Mouse (Mus musculus): ENCODE results near the gene Slf2.

Gene Slf2

DNA sequence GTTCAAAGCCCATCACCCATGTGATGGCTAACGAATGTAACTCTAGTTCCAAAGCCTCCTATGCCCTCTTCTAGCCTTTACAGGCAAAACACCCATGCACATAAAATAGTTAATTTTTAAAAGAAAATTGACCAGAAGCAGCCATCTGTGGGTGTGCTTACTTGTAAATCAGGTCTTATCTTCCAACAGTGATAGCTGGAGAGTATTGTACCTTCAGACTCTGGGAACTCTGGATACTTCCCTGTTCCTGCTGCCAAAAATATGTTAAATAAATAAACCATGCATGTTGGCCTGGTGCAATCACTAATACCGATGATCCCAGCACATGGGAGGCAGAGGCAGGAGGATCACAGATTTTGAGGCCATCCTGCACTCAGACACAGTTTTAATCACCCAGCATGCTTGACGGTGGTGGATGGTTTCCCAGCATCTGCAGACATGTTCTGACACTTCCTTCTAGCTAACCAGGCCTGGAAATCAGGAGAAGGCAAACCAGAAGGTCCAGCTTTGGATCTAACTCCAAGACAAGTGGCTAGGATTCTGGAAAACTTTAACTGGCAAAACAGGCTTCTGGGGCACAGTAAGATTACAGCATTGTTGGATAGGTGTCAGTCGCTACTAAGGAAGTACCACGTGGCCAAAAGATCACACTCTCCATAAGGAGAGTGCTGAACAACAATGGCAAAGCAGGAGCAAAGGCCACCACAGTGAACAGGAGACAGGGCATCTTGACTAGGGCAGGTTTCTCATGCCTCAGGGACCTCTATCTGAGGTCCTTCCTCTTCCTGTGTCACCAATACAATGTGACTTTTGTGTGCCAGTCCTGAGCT is 54.4 kb downstream of the Slf2 start:
- no peak for DNase-seq

DNA sequence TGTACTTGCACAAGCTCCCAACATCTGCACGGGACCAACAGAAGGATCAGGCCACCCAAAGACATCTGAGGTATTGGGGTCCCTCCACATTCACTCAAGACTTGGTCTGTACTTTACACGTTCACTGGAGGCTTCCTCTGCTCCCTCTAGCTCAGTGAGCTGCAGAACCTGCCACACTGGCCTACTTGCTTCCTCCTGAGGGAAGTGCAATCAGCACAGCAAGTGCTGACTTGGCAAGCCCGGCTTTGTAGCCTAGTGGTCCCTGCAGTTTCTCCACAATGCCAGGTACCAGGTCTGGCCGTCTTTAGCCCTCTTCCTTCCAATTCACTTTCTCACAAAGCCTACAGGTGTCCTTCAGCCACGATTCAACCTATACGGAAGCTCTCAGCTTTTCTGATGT is 56.1 kb downstream of the Slf2 start:
- no peak for DNase-seq

DNA sequence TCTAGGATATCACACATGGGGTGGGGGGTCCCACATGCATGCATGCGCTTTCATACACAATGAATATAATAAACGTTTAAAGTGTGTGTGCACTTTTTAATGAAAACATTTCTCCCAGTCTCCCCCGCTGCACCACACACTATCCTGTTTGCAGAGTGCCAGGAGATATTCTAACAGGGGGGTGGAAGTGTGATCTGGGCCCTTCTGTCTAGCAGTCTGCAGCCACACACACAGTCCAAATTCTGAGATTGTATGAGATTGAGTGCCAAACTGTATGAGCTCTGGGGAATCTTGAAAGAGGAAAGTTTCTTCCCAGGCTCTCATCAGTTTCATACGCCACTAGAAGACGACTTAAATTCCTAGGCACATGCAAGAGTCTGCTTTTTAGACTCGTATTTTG is 56.9 kb downstream of the Slf2 start:
- DNase-seq: no peak

DNA sequence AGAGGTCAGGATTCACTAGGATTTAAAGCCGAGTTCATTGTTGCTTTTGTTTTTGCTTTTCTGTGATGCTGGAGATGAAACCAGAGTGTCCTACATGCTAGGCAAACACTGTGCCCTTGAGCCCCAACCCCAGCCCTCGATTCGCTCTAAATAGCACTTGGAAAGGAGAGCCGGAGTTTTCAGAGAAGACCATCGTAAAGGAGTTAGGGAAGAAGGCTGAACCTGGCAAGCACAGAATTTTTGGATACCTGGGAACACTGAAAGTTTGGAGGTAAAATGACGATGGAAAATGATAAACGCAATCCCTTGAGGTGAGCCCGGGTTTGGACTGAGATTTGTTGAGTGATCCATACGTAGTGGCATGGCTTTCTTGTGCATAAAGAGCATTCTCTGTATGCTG is 57.4 kb downstream of the Slf2 start:
- DNase-seq: no peak

DNA sequence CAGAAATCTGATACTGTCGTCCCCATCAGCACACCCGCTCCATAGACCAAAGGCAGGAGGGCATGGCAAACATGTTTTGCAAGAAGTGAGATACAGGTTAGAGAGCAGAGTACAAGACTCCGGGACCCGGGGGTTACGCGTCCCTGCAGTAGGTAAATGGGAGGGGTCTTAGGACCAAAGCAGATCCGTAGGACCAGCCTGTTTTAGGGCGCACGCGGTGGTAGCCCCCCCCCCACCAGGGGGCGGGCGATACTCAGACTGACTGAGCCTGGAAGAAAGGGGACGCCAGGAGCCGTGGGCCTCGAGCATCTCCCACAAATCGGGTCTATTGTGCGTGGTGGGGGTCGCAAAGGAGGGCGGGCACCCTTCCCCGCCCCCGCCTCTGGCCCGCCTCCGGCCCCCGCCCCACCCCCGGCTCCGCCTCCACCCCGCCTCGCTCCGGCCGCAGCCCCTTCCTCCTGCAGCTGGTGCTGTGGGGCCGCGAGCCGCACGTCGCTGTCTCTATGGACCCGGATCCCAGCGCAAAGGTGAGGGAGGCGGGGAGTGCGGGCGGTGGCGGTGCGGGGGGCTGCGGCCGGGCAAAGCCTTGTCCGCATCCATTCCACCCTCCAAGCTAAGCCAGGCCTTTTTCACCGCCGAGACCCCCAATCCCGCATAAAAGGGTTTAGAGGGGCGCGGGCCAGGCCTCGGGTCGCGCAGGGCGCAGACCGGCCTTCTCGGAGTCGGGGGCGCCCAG is 58.0 kb downstream of the Slf2 start, which contains the start of gene Sema4g:
Sema4g (plus strand) TSS at position 271 of the 736 bp plus-strand sequence.
- DNase-seq: peak; percentile 46 to 73

DNA sequence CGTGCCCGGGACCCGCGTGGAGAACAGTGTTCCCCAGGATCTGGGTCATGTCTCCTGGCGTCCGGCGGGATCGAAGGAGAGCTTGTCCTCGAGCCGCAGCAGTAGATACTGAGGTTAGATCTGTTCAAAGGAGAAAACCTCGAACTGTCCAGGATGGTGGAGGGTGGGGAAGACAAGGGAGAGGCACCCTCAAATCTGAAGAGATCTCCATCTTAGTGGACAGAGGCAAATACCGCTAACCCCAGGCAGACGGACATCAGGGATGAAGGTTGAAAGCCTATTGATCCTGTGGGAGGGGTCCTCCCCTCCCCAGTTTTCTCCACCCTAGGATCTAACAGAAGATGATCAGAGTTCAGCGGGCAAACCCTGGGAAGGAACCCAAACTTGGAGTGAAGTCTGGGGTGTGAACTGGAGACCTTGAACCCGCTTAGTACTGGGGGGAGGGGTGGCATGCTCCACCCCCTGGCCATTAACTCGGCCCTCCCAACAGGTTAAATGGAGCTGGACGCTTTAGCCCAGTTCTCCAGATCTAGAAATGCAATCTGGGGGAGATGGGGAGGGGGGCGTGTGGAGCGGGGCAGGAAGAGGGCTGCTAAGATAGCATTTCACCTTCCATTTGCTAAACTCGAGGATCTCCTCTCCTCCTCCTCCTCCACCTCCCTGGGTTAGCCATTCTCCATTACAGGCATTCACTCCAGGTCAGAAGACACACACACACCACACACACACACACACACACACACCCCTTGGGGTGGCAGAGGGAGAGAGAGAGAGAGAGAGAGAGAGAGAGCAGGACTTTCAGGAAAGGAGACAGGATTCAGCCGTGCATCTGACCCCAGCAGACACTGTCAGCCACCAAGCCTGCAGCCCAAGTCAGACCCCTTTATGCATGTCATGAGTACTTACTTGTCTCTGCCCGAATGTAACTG is 58.9 kb downstream of the Slf2 start:
- DNase-seq: peak; percentile 78 to 89

DNA sequence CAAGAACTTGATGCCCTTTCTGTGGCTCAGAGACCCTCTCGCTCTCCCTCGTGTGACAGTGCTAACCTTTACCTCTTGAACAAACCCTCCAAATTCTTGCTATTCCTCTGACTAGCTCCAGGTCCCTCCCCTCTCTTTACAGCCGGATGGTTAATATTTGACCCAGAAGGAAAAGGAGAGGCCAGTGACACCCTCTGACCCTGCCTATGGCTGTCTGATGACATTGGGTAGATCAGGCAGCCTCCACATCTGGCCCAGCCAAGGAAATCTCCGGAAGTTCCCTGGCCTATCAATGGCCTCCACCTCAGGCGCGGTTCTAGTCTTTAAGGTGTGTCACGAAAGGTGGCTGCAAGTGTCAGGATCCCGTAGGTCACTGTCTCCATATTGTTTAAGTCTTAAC is 60.1 kb downstream of the Slf2 start:
- DNase-seq: no peak

DNA sequence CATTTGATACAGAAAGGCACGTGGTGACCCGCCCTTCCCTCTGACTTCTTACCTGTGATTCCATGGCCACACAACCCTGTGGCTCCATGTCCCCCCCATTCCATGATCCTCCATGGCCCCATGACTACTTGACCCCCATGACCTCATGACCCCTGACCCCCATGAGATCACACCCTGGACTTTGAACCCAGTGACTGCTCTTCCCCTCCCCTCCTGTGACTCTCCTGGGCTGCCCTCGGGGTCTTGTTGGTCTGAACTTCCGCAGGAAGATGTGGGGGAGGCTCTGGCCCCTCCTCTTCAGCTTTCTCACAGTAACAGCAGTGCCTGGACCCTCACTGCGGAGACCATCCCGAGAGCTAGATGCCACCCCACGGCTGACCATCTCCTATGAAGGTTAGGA is 61.3 kb downstream of the Slf2 start:
- peak in 1 of 2 experiments; percentile 54 for DNase-seq

DNA sequence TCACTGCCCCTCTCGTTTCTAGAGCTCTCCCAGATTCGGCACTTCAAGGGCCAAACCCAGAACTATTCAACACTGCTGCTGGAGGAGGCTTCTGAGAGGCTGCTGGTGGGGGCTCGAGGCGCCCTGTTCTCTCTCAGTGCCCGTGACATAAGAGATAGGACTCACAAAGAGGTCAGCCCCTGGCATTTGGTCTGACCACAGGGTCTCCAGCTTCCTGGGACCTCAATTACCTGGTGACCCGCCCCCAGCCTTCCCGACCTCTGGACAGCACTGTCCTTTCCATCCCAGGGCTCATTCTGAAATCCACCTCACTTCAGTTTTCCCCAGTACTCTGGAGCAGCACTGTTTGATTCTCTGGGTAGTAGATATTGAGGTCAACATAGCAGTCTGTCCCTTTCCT is 61.8 kb downstream of the Slf2 start:
- no peak for DNase-seq

DNA sequence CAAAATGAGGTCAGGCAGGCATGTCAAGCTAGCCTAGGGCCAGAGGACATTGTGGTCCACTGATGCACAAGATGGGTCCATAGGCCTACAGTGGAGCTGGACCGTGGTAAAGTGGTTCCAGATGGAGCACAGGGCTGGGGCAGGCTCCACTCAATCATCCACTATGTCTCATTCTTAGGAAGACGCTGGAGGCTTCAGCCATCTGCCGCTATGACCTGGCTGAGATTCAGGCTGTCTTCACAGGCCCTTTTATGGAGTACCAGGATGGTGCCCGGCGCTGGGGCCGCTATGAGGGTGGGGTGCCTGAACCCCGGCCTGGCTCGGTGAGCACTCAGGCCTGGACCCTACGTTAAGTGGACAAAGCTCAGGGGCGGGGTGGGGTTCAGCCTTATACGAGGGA is 66.8 kb downstream of the Slf2 start:
- DNase-seq: no peak

DNA sequence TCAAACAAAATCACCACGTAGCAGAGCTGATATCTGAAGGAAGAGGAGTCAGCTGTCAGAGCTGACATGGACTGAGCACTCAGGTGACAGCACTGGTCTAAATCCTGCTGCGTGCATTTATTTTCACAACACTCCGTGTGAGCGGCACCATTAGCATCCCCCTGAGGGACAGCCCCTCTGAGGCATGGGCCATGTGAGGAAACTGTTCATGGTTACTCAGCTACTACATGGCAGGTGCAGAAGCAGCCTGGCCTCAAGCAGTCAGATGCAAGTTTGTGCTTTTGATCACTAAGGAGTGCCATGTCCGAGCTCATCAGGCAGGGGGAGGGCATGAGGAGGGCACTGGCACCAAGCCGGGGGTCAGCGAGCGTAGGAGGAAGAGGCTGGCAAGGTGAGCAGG is 68.7 kb downstream of the Slf2 start:
- no peak for DNase-seq

DNA sequence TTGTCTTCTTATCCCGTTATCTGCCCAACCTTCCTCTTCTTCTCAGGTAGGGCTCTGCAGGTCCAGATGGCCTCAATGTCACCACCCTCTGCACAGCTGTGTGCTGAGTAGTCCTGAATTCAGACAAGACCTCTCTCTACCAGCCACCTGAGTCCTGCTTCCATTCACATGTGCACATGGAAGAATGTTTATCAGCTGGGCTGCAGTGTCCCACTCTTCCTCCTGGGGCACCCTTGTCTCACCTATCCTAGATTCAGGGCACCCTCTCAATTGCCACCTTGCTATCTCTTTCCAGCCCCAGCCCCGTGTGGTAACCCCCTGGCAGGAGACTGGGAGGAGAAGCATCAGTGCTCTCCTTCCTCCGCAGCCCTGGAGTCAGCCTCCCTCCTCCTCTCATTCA is 71.3 kb downstream of the Slf2 start:
- DNase-seq: peak in 1 of 2 experiments; percentile 34

DNA sequence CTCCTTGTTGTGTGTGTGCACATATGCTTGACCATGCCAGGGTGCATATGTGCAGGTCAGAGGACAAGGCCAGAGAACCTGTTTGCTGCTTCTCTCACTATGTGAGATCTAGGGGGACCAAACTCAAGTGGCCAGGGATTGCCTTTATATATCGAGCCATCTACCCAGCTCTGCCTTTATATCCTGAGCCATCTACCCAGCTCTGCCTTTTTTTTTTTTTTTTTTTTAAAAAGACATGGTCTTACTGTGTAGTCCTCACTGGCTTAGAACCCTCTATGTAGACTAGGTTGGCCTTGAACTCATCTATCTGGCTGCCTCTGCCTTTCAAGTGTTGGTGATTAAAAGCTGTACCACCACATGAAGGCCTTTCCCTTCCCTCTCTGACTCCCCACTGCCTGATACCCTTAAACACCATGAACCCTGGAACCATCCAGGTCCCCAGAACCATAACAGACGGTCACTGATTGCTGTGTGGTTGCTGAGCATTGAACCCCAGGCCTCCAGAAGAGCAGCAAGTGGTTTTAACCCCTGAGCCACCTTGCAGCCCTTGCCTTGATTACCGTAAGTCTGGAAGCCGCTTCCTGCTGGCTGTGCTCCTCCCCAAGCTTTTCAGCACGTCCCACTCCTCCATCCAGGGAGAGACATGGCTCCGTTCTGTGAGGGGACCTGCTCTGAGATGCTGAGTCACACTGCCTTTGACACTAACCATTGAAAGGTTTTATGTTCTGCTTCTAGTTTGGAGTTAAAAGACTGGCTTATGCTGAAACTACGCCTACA is 73.0 kb downstream of the Slf2 start:
- no peak for DNase-seq

DNA sequence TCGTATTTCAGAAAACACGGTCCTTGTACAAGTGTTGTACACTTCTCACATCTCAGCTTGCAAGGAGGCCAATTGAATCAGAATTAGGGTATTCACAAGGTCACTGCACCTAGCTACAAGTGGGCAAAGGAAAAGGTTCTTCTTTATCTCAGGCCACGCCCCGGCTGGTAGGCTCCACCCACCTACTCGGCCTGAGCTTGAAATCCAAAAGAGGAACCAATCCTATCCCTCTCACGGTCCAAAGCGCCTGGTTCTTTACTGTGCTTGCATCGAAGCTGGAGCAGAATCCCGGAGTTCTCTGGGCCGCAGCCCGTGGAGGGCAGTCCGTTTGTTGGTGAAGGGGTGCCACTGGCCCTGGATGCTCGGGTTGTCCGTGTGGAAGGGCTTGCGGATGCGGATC is 74.5 kb downstream of the Slf2 start, which contains the start of gene Twnk:
Twnk (plus strand) TSS at position 220 of the 400 bp plus-strand sequence.
- DNase-seq: peak; percentile 83 to 85

DNA sequence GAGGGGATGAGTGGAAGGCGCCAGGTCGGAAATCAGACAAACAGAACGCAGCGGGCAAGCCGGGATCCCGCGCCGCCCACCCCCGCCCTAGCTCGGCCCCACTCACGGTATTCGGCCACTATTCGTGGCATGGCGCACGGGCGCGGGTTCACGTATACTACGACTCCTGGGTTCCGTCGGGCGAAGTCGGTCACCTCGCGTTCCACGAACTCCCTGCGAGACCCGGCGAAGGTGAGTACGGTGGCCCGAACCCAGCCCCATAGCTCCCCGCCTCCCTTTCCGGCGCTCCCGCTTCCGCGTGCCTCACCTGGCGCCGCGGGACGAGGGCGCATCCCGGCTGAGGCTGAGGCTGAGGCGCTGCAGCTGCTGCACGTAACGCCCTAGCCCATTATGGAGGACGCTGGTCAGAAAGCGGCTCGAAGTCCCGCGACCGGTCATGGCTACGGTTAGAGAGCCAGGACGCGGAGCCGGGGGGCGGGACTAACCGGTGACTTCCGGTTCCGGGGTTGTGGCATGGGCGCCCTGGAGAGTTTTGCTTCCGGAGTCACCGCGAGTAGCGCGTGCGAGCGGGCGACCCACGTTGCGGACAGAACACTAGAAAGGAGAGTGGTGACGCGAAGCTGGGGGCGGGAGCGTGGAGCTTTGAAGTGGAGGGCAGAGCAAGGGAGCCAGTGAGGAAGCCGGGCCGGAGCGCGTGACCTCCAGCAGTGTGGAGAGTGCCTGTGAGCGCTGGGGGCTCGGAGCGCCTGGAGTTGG is 75.2 kb downstream of the Slf2 start, which contains the start of gene Mrpl43:
Mrpl43 (minus strand) TSS at position 486 of the 756 bp plus-strand sequence.
- peak; percentile 98 for DNase-seq

DNA sequence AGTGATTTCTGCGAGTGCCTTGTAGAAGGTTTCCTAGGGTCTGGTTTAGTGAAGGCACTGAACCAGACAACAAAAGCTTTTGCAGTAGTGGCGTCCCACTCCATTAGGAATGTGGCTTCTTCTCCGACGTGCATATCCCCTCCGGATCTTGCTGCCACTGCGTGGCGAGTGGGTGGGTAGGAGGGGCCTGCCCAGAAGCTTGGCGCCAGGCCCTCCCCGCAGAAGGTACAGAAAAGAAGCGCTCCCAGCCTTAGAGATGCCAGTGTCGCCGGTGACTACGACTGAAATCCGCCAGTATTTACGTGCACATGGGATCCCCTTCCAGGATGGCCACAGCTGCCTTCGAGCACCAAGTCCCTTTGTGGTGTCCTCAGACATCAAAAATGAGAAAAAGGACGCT is 76.1 kb downstream of the Slf2 start:
- DNase-seq: peak in 1 of 2 experiments; percentile 45

DNA sequence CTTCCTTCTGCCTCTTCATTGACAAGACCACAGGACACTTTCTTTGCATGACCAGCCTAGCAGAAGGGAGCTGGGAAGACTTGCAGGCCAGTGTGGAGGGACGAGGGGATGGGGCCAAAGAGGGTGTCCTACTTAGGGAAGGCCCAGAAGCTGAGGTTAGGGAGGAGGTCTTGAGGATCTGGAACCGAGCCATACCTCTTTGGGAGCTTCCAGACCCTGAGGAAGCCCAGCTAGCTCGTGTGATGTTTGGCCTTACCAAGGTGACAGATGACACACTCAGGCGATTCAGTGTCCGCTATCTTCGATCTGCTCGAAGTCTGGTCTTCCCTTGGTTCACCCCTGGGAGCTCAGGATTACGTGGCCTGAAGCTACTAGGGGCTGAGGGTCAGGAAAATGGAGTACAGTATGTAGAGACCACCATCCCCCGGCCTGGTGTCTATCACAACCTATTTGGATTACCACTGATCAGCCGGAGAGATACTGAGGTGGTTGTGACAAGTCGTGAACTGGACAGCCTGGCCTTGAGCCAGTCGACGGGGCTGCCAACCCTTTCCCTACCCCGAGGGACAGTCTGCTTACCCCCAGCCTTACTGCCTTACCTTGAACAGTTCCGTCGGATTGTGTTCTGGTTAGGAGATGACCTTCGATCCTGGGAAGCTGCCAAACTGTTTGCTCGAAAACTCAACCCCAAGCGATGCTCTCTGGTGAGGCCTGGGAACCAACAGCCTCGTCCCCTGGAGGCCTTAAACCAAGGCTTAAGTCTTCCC is 76.7 kb downstream of the Slf2 start:
- DNase-seq: peak; percentile 88

DNA sequence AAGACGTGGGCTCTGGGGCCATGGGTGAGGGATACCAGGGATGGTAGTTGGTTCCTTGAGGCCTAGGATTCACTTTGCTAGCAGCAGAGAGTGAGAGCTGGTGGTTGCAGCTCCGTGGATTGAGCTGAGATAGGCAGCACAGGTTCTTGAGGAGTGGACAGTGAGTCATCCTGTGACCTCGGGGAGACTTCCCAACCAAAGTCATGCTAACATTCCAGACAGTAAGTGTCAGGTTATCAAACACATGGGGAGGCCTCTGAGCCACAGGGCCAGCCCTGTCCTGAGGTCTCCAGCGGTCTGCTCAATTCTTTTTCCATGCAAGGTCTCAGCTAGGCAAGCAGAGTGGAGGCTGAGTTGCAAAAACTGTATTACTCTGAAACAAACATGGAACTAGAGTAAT is 79.7 kb downstream of the Slf2 start:
- no peak for DNase-seq

DNA sequence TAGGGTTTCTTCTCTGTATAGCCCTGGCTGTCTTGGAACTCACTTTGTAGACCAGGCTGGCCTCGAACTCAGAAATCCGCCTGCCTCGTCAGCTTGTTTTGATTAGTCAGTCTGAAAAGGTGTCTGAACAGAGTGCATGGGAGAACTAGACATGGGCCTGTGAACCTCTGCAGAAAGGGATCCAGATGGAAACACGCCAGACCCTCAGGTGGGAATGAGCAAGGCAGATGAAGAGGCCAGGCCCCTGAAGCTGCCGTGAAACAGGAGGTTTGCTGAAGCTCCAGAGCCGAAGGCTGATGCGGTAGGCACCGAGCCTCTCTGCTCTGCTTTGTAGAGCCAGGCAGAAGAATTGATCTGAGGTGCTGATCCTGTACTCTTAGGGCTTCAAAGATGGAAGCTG is 81.3 kb downstream of the Slf2 start:
- DNase-seq: peak in 1 of 2 experiments; percentile 41

DNA sequence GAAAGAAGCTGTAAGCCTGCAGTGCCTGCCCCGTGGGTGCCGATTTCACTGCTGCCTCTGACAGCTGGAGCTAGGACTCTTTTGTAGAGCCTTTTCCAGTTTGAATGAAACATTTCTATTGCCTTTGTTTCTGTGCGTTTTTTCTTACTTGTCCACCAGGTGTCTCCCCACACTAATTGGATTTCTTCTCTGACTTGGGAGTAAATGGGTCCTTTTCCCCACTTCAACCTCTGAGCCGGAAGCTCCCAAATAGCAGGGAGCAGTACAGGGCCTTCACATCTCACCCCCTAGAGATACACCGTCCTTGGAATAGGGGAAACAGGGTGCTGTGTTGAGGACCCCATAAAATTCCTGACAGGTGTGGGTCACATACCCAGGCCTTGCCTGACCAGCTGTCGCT is 81.7 kb downstream of the Slf2 start:
- peak in 1 of 2 experiments; percentile 32 for DNase-seq

Measured in kidney, postnatal 25 days (tissue).